Comparison of ENCODE assay signal across 26 mouse cellular contexts in the genomic region with DNA sequence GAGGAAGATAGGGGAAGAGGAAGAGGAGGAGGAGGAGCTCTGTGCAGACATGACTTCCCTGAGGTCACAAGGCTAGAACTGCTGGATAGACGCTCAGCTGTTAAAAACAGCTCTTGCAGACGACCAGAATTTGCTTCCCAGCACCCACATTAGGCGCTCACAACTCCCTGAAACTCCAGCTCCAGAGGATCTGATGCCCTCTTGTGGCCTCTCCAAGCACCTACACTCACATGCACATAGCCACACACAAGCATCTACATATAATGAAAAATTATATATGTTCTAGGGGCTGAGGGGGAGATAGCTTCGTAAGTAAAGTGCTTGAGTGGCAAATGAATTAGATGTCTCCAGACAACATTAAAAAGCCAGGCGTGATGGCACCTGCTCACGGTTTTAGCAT. TPM values are rescaled to one million over a fixed set of nuclear protein-coding genes. Genes with fewer than 3 reads are reported as not detected.
DNase-seq lines count a peak whose midpoint lies in the region; ATAC-seq and TF ChIP-seq lines count a peak whose summit lies in the region.
"Had no signal": no experiment of that assay in that cellular context is flagged by ENCODE, and none has a peak within 500 bp of the region (broad histone marks: within the 10 kb centered on the region; RNA-seq: fewer than 3 reads in every experiment).

No protein-coding gene starts in this region.

- H3K4me3 ChIP-seq in gastrocnemius, adult 2 months, result no peak overlapping the region
- no peak overlapping the region for H3K4me3 ChIP-seq in lung, embryonic 14.5 days (ENCODE audit: low read depth, low read length)
- H3K4me3 ChIP-seq in MEL (ENCODE audit: control insufficient read depth in 1 of 2, insufficient read depth in 1 of 2, low read depth in 2 of 2, low read length in 2 of 2), result no peak overlapping the region
- H3K4me3 ChIP-seq in small intestine, adult 2 months (ENCODE audit: low read depth, low read length), result no peak overlapping the region
- H3K4me3 ChIP-seq: embryonic facial prominence, embryonic 10.5 days; forebrain, embryonic 15.5 days; hindbrain, embryonic 12.5 days; limb, embryonic 12.5 days; liver, embryonic 13.5 days; midbrain, embryonic 13.5 days; neural tube, embryonic 12.5 days had no signal

- no peaks in the 10 kb centered on the region for H3K79me2 ChIP-seq in MEL (ENCODE audit: control insufficient read depth, insufficient read depth, low read length, poor library complexity)

- no peaks in the 10 kb centered on the region for H3K36me3 ChIP-seq in lung, embryonic 14.5 days (ENCODE audit: insufficient read depth)
- no peaks in the 10 kb centered on the region for H3K36me3 ChIP-seq in MEL (ENCODE audit: control insufficient read depth in 1 of 2, insufficient read depth in 2 of 2, low read length in 2 of 2)
- H3K36me3 ChIP-seq in small intestine, adult 2 months (ENCODE audit: control insufficient read depth, insufficient read depth, low read length), result no peaks in the 10 kb centered on the region
- H3K36me3 ChIP-seq: embryonic facial prominence, embryonic 10.5 days; limb, embryonic 12.5 days; liver, embryonic 13.5 days; neural tube, embryonic 12.5 days had no signal

- no peak for ATAC-seq in lung, embryonic 14.5 days (ENCODE audit: insufficient read depth)
- ATAC-seq: forebrain, embryonic 15.5 days; midbrain, embryonic 13.5 days had no signal

- no peak overlapping the region for H3K27ac ChIP-seq in gastrocnemius, adult 2 months
- no peak overlapping the region for H3K27ac ChIP-seq in lung, embryonic 14.5 days (ENCODE audit: low read depth)
- H3K27ac ChIP-seq in MEL (ENCODE audit: control insufficient read depth, low read depth, low read length), result no peak overlapping the region
- H3K27ac ChIP-seq in small intestine, adult 2 months (ENCODE audit: insufficient read depth, low read depth, low read length), result no peak overlapping the region
- H3K27ac ChIP-seq: embryonic facial prominence, embryonic 10.5 days; forebrain, embryonic 15.5 days; hindbrain, embryonic 12.5 days; limb, embryonic 12.5 days; liver, embryonic 13.5 days; midbrain, embryonic 13.5 days; neural tube, embryonic 12.5 days had no signal

- no peak overlapping the region for H3K9ac ChIP-seq in lung, embryonic 14.5 days
- H3K9ac ChIP-seq in MEL (ENCODE audit: control insufficient read depth, low read depth, low read length, poor library complexity, severe bottlenecking), result no peak overlapping the region
- H3K9ac ChIP-seq: forebrain, embryonic 15.5 days; hindbrain, embryonic 12.5 days; limb, embryonic 12.5 days; liver, embryonic 13.5 days; midbrain, embryonic 13.5 days; neural tube, embryonic 12.5 days had no signal

- no peaks in the 10 kb centered on the region for H3K4me1 ChIP-seq in lung, embryonic 14.5 days (ENCODE audit: insufficient read depth)
- no peaks in the 10 kb centered on the region for H3K4me1 ChIP-seq in MEL (ENCODE audit: control insufficient read depth in 1 of 2, insufficient read depth in 2 of 2, low read length in 2 of 2)
- no peaks in the 10 kb centered on the region for H3K4me1 ChIP-seq in small intestine, adult 2 months (ENCODE audit: control insufficient read depth, insufficient read depth, insufficient read length, low read length)
- H3K4me1 ChIP-seq: embryonic facial prominence, embryonic 10.5 days; forebrain, embryonic 15.5 days; hindbrain, embryonic 12.5 days; liver, embryonic 13.5 days; midbrain, embryonic 13.5 days had no signal

- TF ChIP-seq RAD21 in MEL (IDR thresholded peaks at IDR 0.05; ENCODE audit: low read depth, low read length), result no peak; the same call in none of the 2 replicates

- H3K4me2 ChIP-seq in lung, embryonic 14.5 days, result no peak overlapping the region
- H3K4me2 ChIP-seq: forebrain, embryonic 15.5 days; hindbrain, embryonic 12.5 days; limb, embryonic 12.5 days; liver, embryonic 13.5 days; midbrain, embryonic 13.5 days; neural tube, embryonic 12.5 days had no signal

- intact Hi-C loops in gastrocnemius, adult 2 months (cut with DNase I), result no loop called here
- intact Hi-C loops in gastrocnemius, postnatal 36 days (cut with DNase I), result no loop called here

- no peak for TF ChIP-seq EP300 in MEL (IDR thresholded peaks at IDR 0.05; ENCODE audit: low read depth in 1 of 2, low read length in 2 of 2)

- DNase-seq in gastrocnemius, adult 2 months, result no peak
- no peak for DNase-seq in gastrocnemius, postnatal 36 days
- no peak for DNase-seq in lung, embryonic 14.5 days
- no peak for DNase-seq in lung, postnatal 25 days (ENCODE audit: low spot score)
- DNase-seq in MEL (ENCODE audit: low read depth, low spot score), result no peak
- no peak for DNase-seq in embryo, embryonic 10.5 days (ENCODE audit: low spot score)
- no peak for DNase-seq in adrenal gland, postnatal 36 days
- DNase-seq: adrenal gland, postnatal 10 days; cerebellum, adult 11 months; cerebellum, adult 9-11 months; gastrocnemius, postnatal 14 days; kidney, adult 11 months; liver, embryonic 13.5 days; right cerebral cortex, postnatal 14 days; spleen, adult 18-20 months; thymus, postnatal 14 days had no signal

- H3K9me3 ChIP-seq in lung, embryonic 14.5 days (ENCODE audit: low read depth, low read length), result no peaks in the 10 kb centered on the region; the same call in 1 of the 2 replicates
- H3K9me3 ChIP-seq in MEL (replicated peaks; ENCODE audit: insufficient read depth, low read length), result no peaks in the 10 kb centered on the region
- H3K9me3 ChIP-seq: forebrain, embryonic 15.5 days; hindbrain, embryonic 12.5 days; limb, embryonic 12.5 days had no signal

- no peak for TF ChIP-seq POLR2A in MEL (IDR thresholded peaks at IDR 0.05; ENCODE audit: control insufficient read depth in 1 of 2, insufficient read depth in 1 of 2, low read depth in 1 of 2, low read length in 2 of 2, poor library complexity in 1 of 2)
- no peak for TF ChIP-seq POLR2A in small intestine, adult 2 months (IDR thresholded peaks at IDR 0.05; ENCODE audit: low read depth, low read length)

- no peaks in the 10 kb centered on the region for H3K27me3 ChIP-seq in lung, embryonic 14.5 days (ENCODE audit: insufficient read depth, low read length)
- H3K27me3 ChIP-seq in MEL (ENCODE audit: control insufficient read depth in 1 of 2, insufficient read depth in 2 of 2, low read length in 2 of 2), result no peaks in the 10 kb centered on the region
- no peaks in the 10 kb centered on the region for H3K27me3 ChIP-seq in small intestine, adult 2 months (ENCODE audit: control insufficient read depth, insufficient read depth, low read length)
- H3K27me3 ChIP-seq: CH12.LX; forebrain, embryonic 15.5 days; hindbrain, embryonic 12.5 days; liver, embryonic 13.5 days; midbrain, embryonic 13.5 days; neural tube, embryonic 12.5 days had no signal

- 89% methylated on average over 6 of the region's 6 CpGs for WGBS in lung, embryonic 14.5 days
- 95% methylated on average over 6 of the region's 6 CpGs for WGBS in small intestine, adult 2 months

- peak; percentile 32 for TF ChIP-seq CTCF in gastrocnemius, adult 2 months (IDR thresholded peaks at IDR 0.05)
- TF ChIP-seq CTCF in lung, embryonic 14.5 days (IDR thresholded peaks at IDR 0.05; ENCODE audit: low read depth), result peak; percentile 23; the same call in 1 of the 2 replicates
- peak in 2 of 3 experiments; percentile 15 to 29; a peak in 3 of 6 replicates for TF ChIP-seq CTCF in MEL (IDR thresholded peaks at IDR 0.05 in 2 of 3, conservative IDR thresholded peaks at IDR 0.05 in 1 of 3; ENCODE audit: control insufficient read depth in 1 of 3, insufficient read depth in 1 of 3, low read depth in 2 of 3, low read length in 3 of 3, poor library complexity in 1 of 3, severe bottlenecking in 1 of 3)
- TF ChIP-seq CTCF in small intestine, adult 2 months (IDR thresholded peaks at IDR 0.05; ENCODE audit: extremely low read depth, insufficient read length, insufficient replicate concordance, low read depth, low read length), result 0 out of 2 replicates have a peak, but pooled peaks have one; percentile 6

TF ChIP-seq in MEL, 35 proteins besides CTCF, POLR2A, EP300 and RAD21:
- TF ChIP-seq KAT2A (conservative IDR thresholded peaks at IDR 0.05; ENCODE audit: low read depth, low read length), result no peak
- TF ChIP-seq SMC3 (IDR thresholded peaks at IDR 0.05; ENCODE audit: low read depth, low read length), result peak; percentile 29

RNA-seq across cellular contexts. Expression of a gene that starts 13.2 kb away (rescaled TPM):
- total RNA-seq in gastrocnemius, adult 2 months (2021), result 100 to 1,000 TPM in 1 of 2 experiments, 10 to 100 TPM in 1; 95.4 to 186 TPM
- total RNA-seq in gastrocnemius, postnatal 36 days (2021), result 100 to 1,000 TPM; 126 to 132 TPM
- 0.11 and 0.35 TPM in 2 replicates for polyA plus RNA-seq in lung, embryonic 14.5 days (2014; fragmentation: Nextera tagmentation; extraction: Ambion mirVana)
- total RNA-seq in MEL (2012; rRNA removed), result not detected in 2 replicates
- polyA plus RNA-seq in MEL (2012; ENCODE audit: insufficient read depth in 1 of 2, insufficient read length in 2 of 2, low read depth in 1 of 2, low replicate concordance in 2 of 2, missing spikeins in 1 of 2), result not detected
- not detected in 2 replicates for polyA plus RNA-seq in small intestine, adult 2 months (2012; rRNA removed)
- total RNA-seq in adrenal gland, postnatal 36 days (2021), result not detected
- total RNA-seq: CH12.LX; common myeloid progenitor, adult 5-6 weeks; megakaryocyte, adult 5-6 weeks had no signal
- polyA plus RNA-seq: embryonic facial prominence, embryonic 10.5 days had no signal

RNA-seq across cellular contexts. Expression of a gene that starts 28.9 kb away (rescaled TPM):
- total RNA-seq in gastrocnemius, adult 2 months (2021), result 100 to 1,000 TPM; 117 to 173 TPM
- total RNA-seq in gastrocnemius, postnatal 36 days (2021), result 100 to 1,000 TPM; 133 to 150 TPM
- 28.6 and 29.6 TPM in 2 replicates for polyA plus RNA-seq in lung, embryonic 14.5 days (2014; fragmentation: Nextera tagmentation; extraction: Ambion mirVana)
- total RNA-seq in MEL (2012; rRNA removed), result 38.2 and 39.4 TPM in 2 replicates
- polyA plus RNA-seq in MEL (2012; ENCODE audit: insufficient read depth in 1 of 2, insufficient read length in 2 of 2, low read depth in 1 of 2, low replicate concordance in 2 of 2, missing spikeins in 1 of 2), result 100 to 1,000 TPM in 1 of 2 experiments, not detected in 1; 113 TPM
- polyA plus RNA-seq in small intestine, adult 2 months (2012; rRNA removed), result 14.3 and 22.8 TPM in 2 replicates
- 100 to 1,000 TPM; 121 to 138 TPM for total RNA-seq in adrenal gland, postnatal 36 days (2021)

RNA-seq across cellular contexts. Expression of a gene that starts 33.9 kb away (rescaled TPM):
- total RNA-seq in gastrocnemius, adult 2 months (2021), result 10 to 100 TPM; 32.7 to 43.1 TPM
- 10 to 100 TPM; 31.7 to 32.2 TPM for total RNA-seq in gastrocnemius, postnatal 36 days (2021)
- 83.5 and 85.6 TPM in 2 replicates for polyA plus RNA-seq in lung, embryonic 14.5 days (2014; fragmentation: Nextera tagmentation; extraction: Ambion mirVana)
- 37.1 and 43.8 TPM in 2 replicates for total RNA-seq in MEL (2012; rRNA removed)
- polyA plus RNA-seq in MEL (2012; ENCODE audit: insufficient read depth in 1 of 2, insufficient read length in 2 of 2, low read depth in 1 of 2, low replicate concordance in 2 of 2, missing spikeins in 1 of 2), result 10 to 100 TPM in 1 of 2 experiments, not detected in 1; 38.1 TPM
- 2.4 and 4.1 TPM in 2 replicates for polyA plus RNA-seq in small intestine, adult 2 months (2012; rRNA removed)
- total RNA-seq in adrenal gland, postnatal 36 days (2021), result 10 to 100 TPM; 59.1 to 66.2 TPM

Comparison
In these comparisons a context has a peak if more than half of its experiments do, and no peak if none do; other contexts are left out.
1. RNA of a gene that starts 13.2 kb away (total RNA-seq): 95.4 to 186 TPM in gastrocnemius, adult 2 months and 126 to 132 TPM in gastrocnemius, postnatal 36 days; not detected in adrenal gland, postnatal 36 days and not detected in MEL; every median in the first group is over 10 times any median in the second.
2. Peak in every context shown above with its lines, with median percentiles within 50 percentile points of each other: CTCF ChIP-seq.